Mouse (Mus musculus): ENCODE data around the gene Brca2. TPM values are rescaled to one million over a fixed set of nuclear protein-coding genes. Genes with fewer than 3 reads are reported as not detected.

Gene Brca2
- polyA plus RNA-seq, 1 experiment = 1.4 TPM

DNA sequence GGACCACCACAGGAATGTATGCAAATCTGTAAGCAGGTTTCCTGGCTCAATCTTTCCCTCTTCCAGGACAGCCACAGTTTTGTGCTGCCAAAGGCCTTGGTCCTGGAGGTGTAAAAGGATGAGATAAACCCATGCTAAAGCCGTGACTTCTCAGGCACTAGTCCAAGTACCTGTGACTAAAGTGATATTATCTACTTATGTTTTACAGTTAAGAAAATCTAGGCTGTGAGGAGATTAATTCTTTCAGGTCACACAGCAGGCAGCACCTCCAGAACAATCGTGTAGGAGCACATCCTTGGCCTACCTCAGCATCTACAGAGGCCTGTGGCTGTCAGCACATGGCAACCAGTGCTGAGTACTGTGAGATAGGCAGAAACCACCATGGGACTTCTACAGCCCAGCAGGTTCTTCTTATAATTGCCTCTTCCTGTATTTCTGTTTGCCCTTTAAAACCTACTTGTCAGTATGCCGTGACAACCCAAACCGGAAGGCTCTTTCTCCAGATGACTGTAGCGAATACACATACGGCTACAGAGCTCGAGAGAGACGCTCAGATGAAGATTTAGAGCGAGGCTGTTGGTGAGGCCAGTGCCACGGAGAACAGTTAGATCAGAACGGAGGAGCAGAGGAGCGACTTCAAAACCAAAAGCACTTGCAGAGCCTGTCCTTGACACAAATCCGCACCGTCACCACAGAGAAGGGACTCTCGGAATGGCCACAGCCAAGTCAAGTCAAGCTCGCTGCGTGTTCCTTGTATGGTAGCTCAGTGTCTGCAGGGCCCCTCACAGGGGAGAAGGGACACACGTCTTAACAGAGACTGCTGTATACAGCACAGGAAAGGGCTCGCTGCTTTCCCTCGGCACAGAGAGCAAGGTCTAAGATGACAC is 78.4 kb downstream of the Brca2 start:
- peaks cover 27% of the 10 kb centered on the region for H3K4me1 ChIP-seq (ENCODE audit: control insufficient read depth)
- no peaks in the 10 kb centered on the region for H3K36me3 ChIP-seq (ENCODE audit: control insufficient read depth)
- TF ChIP-seq GATA1 (IDR thresholded peaks at IDR 0.05; ENCODE audit: low read length) (no peak), TAL1 (IDR thresholded peaks at IDR 0.05; ENCODE audit: low read length) (no peak)
- no peaks in the 10 kb centered on the region for H3K9me3 ChIP-seq (ENCODE audit: control insufficient read depth, low read length)
- H3K27me3 ChIP-seq (ENCODE audit: control insufficient read depth) = no peaks in the 10 kb centered on the region
- no peak overlapping the region for H3K4me3 ChIP-seq (replicated peaks)

DNA sequence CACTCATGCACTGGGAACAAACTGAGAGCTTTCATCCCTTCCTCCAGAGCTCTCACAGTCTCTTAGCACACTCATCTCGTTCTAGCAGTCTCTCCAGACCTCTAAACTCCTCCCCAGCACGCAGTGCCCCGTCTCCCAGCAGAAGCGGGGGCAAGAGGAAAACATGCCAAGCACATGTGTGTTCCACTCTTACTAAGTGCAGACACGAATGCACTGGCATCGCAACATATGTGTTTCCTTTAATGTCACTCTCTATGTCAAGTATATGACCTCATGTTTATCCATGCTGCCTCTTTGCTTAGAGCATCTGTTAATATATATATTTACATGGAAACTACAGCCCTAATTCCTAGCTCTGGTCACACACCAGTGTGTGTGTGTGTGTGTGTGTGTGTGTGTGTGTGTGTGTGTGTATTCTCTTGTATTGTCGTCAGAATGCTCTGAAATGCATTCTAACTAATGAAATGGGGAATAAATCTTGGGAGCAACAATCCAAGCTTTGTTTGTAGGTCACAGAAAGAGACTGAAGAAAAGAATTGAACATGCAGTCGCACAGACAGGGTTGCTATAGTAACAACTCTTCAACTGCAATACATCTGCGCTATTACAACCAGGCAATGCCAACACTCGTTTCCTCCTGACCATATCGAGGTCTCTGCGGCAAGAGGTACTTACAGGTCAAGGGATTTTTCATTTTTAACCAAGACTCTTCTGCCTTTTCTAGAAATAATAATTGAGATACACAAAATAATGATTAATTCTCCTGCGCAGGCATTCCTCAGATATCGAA is 79.2 kb downstream of the Brca2 start:
- Histone ChIP-seq H3K36me3 (ENCODE audit: control insufficient read depth) (no peaks in the 10 kb centered on the region), H3K27me3 (ENCODE audit: control insufficient read depth) (no peaks in the 10 kb centered on the region), H3K4me3 (replicated peaks) (no peak overlapping the region), H3K9me3 (ENCODE audit: control insufficient read depth, low read length) (no peaks in the 10 kb centered on the region), H3K4me1 (ENCODE audit: control insufficient read depth) (peaks cover 23% of the 10 kb centered on the region)
- no peak for TF ChIP-seq GATA1 (IDR thresholded peaks at IDR 0.05; ENCODE audit: low read length)
- TF ChIP-seq TAL1 (IDR thresholded peaks at IDR 0.05; ENCODE audit: low read length) = no peak

DNA sequence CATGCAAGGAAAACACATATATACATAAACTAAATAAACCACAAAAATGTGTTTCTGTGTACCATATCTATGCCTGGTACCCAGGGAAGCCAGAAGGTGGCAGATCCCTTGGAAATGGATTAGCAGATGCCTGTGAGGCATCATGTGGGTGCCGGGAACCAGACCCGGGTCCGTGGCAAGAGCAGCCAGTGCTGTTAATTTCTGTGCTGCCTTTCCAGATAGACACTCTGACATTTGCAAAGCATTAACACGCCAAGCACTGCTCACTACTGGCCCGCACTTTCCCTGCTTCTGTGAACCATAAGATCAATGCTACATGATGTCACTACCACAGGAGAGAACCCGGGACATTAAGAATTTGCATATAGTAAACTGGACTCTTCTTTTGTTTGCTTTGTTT is 83.7 kb downstream of the Brca2 start:
- Histone ChIP-seq H3K36me3 (ENCODE audit: control insufficient read depth) (peaks cover 2% of the 10 kb centered on the region; the same call in 1 of the 2 replicates), H3K9me3 (ENCODE audit: control insufficient read depth, low read length) (no peaks in the 10 kb centered on the region), H3K4me3 (replicated peaks) (no peak overlapping the region), H3K4me1 (ENCODE audit: control insufficient read depth) (peaks cover 3% of the 10 kb centered on the region), H3K27me3 (ENCODE audit: control insufficient read depth) (no peaks in the 10 kb centered on the region)
- TF ChIP-seq GATA1 (IDR thresholded peaks at IDR 0.05; ENCODE audit: low read length) (no peak), TAL1 (IDR thresholded peaks at IDR 0.05; ENCODE audit: low read length) (no peak)

DNA sequence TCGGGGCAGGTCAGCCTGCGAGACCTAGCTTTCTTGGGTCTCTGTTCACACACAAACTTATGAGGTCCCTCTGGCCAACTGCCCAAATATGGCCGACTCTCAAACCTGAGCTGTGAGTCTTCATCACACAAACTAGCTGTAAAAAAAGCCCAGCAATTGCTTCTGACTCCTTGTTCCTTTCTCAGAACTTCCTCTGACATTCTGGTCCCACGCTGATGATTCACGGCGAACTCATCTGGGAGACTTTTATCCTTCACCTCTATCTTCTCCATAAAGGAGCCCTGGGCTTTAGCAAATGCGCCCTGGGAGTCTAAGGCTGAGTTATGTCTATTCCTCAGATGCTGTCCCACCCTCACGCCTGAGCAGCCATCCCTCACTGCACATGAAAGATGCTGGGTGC is 85.2 kb downstream of the Brca2 start:
- no peaks in the 10 kb centered on the region for H3K9me3 ChIP-seq (ENCODE audit: control insufficient read depth, low read length)
- no peaks in the 10 kb centered on the region for H3K4me1 ChIP-seq (ENCODE audit: control insufficient read depth)
- peaks cover 2% of the 10 kb centered on the region; the same call in 1 of the 2 replicates for H3K36me3 ChIP-seq (ENCODE audit: control insufficient read depth)
- no peak overlapping the region for H3K4me3 ChIP-seq (replicated peaks)
- no peak for TF ChIP-seq GATA1 (IDR thresholded peaks at IDR 0.05; ENCODE audit: low read length)
- TF ChIP-seq TAL1 (IDR thresholded peaks at IDR 0.05; ENCODE audit: low read length) = no peak
- H3K27me3 ChIP-seq (ENCODE audit: control insufficient read depth) = no peaks in the 10 kb centered on the region

DNA sequence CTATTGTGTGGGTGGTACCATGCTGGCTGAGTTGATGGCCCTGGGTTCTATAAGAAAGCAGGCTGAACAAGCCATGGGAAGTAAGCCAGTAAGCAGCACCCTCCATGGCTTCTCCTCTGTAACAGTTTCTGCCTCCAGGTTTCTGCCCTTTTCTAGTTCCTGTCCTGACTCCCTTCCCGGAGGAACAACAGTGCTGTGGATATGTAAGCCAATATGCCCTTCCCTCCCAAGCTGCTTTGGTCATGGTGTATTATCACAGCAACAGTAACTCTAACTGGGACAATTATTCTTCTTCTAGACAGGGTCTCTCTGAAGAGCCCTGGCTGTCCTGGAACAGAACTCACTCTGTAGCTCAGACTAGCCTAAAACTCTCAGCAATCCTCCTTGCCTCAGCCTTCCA is 88.7 kb downstream of the Brca2 start:
- Histone ChIP-seq H3K27me3 (ENCODE audit: control insufficient read depth) (no peaks in the 10 kb centered on the region), H3K36me3 (ENCODE audit: control insufficient read depth) (peaks cover 2% of the 10 kb centered on the region; the same call in 1 of the 2 replicates), H3K9me3 (ENCODE audit: control insufficient read depth, low read length) (no peaks in the 10 kb centered on the region), H3K4me3 (replicated peaks) (no peak overlapping the region), H3K4me1 (ENCODE audit: control insufficient read depth) (no peaks in the 10 kb centered on the region)
- TF ChIP-seq TAL1 (IDR thresholded peaks at IDR 0.05; ENCODE audit: low read length) (no peak), GATA1 (IDR thresholded peaks at IDR 0.05; ENCODE audit: low read length) (no peak)

DNA sequence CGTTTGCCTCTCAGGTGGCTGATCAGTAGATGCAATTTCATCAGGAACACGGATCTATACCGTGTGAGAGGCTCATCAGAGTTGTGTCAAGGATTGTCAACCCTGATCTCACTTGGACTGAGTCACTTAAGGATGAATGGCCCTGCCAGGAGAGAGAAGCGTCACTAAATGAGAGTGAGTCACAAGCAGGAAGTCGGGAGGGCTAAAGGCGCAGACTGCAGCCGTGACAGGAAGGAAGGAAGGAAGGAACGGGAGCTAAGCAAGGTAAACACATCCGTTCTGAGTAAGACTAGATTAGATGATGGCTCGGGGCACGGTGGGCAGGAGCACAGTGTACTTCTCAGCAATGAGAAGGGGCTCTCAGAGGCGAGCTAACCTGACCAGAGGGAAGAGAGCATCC is 89.3 kb downstream of the Brca2 start:
- no peak for TF ChIP-seq TAL1 (IDR thresholded peaks at IDR 0.05; ENCODE audit: low read length)
- TF ChIP-seq GATA1 (IDR thresholded peaks at IDR 0.05; ENCODE audit: low read length) = no peak
- H3K4me1 ChIP-seq (ENCODE audit: control insufficient read depth) = no peaks in the 10 kb centered on the region
- no peak overlapping the region for H3K4me3 ChIP-seq (replicated peaks)
- no peaks in the 10 kb centered on the region for H3K27me3 ChIP-seq (ENCODE audit: control insufficient read depth)
- H3K9me3 ChIP-seq (ENCODE audit: control insufficient read depth, low read length) = no peaks in the 10 kb centered on the region
- peaks cover 2% of the 10 kb centered on the region; the same call in 1 of the 2 replicates for H3K36me3 ChIP-seq (ENCODE audit: control insufficient read depth)

DNA sequence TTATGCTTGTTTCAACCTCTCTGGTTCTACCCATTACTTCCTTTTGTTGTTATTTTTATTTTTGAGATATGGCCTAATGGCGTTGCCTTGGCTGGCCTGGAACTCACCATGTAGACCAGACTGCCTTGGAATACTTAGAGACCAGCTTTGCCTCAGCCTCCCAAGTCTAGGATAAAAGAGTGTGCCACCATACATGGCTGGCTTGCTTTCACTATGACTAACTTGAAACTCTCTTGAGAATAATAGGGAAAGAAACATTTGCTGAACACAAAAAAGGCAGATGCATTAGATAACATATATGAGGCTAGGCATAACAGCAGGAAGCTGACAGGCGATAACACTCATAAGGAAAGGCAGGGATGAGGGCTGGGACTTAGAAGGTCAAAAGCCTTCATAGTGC is 91.6 kb downstream of the Brca2 start:
- TF ChIP-seq GATA1 (IDR thresholded peaks at IDR 0.05; ENCODE audit: low read length) (no peak), TAL1 (IDR thresholded peaks at IDR 0.05; ENCODE audit: low read length) (no peak)
- no peaks in the 10 kb centered on the region for H3K36me3 ChIP-seq (ENCODE audit: control insufficient read depth)
- no peaks in the 10 kb centered on the region for H3K4me1 ChIP-seq (ENCODE audit: control insufficient read depth)
- H3K27me3 ChIP-seq (ENCODE audit: control insufficient read depth) = no peaks in the 10 kb centered on the region
- H3K4me3 ChIP-seq (replicated peaks) = no peak overlapping the region
- no peaks in the 10 kb centered on the region for H3K9me3 ChIP-seq (ENCODE audit: control insufficient read depth, low read length)

DNA sequence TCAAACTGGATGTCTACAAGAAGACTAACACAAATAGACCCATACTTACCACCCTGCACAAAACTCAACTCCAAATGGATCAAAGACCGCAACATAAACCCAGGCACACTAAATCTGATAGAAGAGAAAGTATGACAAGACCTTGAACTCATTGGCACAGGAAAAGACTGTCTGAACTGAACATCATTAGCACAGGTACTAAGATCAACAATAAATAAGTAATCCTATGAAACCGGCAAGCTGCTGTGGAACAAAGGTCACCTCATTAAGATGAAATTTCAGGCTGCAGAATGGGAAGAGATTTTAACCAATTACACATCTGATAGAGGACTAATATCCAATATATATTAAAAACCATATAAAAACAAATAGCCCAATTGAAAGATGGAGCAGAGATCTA is 93.8 kb downstream of the Brca2 start:
- TF ChIP-seq TAL1 (IDR thresholded peaks at IDR 0.05; ENCODE audit: low read length) = no peak
- no peak for TF ChIP-seq GATA1 (IDR thresholded peaks at IDR 0.05; ENCODE audit: low read length)
- H3K9me3 ChIP-seq (ENCODE audit: control insufficient read depth, low read length) = no peaks in the 10 kb centered on the region

DNA sequence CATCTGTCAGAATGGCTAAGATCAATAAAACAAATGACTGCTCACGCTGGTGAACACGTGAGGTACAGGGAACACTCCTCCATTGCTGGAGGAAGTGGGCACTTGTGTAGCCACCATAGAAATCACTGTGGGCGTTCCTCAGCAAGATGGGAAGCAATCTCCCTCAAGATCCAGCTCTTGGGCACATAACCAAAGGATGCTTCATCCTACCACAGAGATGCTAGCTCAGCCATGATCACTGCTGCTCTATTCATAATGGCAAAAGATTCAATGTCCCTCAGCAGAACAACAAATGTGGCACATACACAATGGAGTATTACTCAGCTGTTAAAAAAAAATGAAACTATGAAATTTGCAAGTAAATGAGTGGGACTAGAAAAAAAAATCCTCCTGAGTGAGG is 94.3 kb downstream of the Brca2 start:
- Histone ChIP-seq H3K4me1 (ENCODE audit: control insufficient read depth) (no peaks in the 10 kb centered on the region), H3K4me3 (replicated peaks) (no peak overlapping the region), H3K9me3 (ENCODE audit: control insufficient read depth, low read length) (no peaks in the 10 kb centered on the region), H3K27me3 (ENCODE audit: control insufficient read depth) (no peaks in the 10 kb centered on the region), H3K36me3 (ENCODE audit: control insufficient read depth) (no peaks in the 10 kb centered on the region; the same call in 1 of the 2 replicates)
- TF ChIP-seq TAL1 (IDR thresholded peaks at IDR 0.05; ENCODE audit: low read length) = no peak
- TF ChIP-seq GATA1 (IDR thresholded peaks at IDR 0.05; ENCODE audit: low read length) = no peak

More for the DNA sequence above, 93.8 kb downstream of the Brca2 start:
- no peak overlapping the region for H3K4me3 ChIP-seq (replicated peaks)
- no peaks in the 10 kb centered on the region for H3K27me3 ChIP-seq (ENCODE audit: control insufficient read depth)
- H3K36me3 ChIP-seq (ENCODE audit: control insufficient read depth) = no peaks in the 10 kb centered on the region; the same call in 1 of the 2 replicates
- H3K4me1 ChIP-seq (ENCODE audit: control insufficient read depth) = no peaks in the 10 kb centered on the region

Measured in erythroblast, embryonic 14.5 days (primary cell).